Mouse (Mus musculus): Measurements from ENCODE around the gene Cited4.

Gene Cited4

DNA sequence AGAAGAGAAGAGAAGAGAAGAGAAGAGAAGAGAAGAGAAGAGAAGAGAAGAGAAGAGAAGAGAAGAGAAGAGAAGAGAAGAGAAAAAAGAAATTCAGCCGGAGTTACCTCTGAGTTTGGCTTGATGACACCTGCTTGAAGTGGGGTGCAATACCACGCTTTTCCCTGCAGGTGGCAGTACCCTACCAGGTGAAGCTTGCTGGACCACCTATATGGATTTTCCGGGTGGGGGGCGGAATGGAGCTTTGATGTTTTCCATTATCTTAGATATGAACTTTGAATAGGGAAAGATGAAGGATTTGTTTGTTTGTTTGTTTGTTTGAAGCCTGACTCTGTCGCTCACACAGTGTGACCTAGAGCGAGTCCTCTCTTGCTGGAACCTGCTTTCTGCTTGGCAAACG lies 14.6 kb downstream of the Cited4 start:
- DNase-seq = peak; percentile 37

DNA sequence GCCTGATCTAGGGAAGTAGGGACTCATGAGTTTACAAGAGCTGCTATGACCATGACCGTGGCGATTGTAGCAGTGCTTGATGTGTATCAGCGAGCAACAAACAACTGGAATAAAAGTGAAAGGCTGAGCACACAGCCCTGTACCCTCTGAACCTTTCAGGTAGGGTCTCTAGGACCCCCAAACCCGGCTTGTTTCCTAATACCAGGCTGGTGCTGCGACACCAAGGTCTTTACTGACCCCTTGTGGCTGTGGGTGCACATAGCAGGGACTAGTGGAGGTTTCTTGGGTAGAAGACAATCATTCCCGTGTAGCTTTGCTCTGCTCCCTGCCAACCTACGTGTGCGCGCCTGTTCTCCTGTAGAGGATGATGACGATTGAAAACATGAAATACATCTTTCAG lies 15.8 kb downstream of the Cited4 start:
- DNase-seq = peak; percentile 61

DNA sequence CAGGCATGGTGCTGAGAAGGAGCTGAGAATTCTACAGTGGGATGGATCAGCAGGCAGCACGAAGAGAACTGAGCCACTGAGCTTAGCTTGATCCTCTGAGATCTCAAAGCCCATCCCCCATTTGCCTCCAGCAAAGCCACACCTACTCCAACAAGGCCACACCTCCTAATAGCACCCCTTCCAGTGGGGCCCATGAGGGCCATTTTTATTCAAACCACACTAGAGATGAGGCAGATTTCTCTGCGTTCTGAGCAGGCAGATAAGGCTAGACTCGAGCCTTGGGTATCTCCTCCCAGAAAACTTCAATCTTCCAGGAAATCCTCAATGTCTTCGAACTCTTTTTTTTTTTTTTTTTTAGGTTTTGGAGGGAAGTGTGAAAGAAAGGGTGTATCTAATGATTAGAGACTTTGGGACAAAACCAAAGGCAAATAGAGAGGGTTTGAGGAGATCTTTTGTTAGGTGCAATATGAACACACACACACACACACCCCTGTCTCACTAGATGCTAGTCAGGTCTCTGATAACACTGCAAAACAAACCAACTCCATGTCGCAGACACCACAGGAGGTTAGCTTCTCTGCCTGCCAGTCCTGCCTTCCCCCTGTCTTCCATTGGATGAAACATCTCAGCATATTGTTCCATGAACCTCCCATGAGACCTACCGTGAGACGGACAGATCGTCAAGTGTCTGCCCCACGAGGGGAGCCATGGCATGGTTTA lies 17.1 kb downstream of the Cited4 start:
- DNase-seq = no peak

DNA sequence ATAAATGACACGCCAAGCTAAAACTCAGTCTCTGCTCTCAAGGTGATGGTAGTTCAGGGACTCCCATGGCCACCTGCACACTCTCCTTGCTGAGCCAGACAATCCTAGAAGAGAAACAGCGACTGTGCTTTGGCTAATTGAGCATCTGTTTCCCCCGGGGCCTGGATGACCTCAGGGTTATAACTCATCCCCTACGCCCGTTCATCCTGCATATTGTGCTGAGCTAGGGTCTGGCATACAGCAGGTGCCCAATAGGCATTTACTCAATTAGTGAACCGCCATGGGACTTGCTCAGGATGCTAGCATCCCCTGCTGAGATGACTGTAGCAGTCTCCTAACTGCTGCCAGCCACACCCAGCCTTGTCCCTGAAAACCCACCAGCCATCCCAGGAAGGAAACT lies 20.9 kb downstream of the Cited4 start:
- DNase-seq = no peak

DNA sequence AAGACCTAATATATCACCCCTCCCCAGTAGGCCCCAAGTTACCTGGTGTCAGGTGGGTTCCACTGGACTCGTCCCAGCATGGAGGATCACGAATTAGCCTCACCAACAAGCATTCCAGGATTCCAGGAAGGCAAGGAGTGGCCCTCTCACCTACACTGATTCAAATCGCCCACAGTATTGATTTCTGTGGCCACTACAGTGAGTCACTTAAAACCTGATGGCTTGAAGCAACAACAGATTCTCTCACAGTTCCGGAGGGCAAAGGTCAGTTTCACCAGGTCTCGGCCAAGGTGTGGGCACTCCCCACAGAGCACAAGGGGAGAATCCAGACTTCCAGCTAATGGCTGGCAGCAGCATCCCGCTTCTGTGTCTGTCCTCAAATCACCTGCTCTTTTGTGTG lies 22.9 kb downstream of the Cited4 start:
- DNase-seq = no peak

DNA sequence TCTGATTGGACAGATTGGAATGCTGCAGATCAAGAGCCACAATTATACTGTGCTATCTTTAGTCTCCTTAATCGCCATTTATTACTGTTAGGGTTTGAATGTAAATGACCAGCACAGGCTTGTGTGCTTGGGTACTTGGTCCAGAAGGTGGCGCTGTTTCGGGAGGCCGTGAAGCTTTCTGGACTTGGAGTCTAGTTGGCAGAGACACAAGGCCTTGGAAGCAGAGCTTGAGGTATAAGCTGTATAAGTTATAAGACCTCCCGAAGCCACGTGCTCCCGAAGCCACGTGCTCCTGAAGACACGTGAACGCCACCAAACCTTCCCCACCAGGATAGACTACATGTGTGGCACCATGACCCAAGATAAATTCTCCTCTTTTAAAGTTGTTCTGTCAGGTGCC lies 26.3 kb downstream of the Cited4 start:
- DNase-seq = peak; percentile 78

DNA sequence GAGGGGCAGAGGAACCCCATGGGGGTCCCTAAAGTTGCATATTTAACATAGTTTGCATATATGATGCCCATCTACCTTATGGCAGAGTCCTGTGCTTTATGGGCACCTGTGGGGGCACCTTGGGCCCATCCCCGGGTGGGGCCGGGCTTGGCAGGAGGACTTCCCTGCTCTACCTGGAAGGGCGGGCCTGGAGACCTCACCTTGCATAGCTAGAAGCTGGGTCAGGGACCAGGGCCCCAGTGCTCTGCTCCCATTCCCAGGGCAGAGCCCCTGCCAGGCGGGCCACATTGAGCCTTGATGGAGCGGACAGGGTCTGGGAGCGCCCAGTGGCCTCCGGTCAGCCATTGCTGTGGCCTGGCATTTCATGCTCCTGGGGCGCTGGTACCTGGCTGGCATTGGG lies 31.0 kb downstream of the Cited4 start:
- DNase-seq = no peak

DNA sequence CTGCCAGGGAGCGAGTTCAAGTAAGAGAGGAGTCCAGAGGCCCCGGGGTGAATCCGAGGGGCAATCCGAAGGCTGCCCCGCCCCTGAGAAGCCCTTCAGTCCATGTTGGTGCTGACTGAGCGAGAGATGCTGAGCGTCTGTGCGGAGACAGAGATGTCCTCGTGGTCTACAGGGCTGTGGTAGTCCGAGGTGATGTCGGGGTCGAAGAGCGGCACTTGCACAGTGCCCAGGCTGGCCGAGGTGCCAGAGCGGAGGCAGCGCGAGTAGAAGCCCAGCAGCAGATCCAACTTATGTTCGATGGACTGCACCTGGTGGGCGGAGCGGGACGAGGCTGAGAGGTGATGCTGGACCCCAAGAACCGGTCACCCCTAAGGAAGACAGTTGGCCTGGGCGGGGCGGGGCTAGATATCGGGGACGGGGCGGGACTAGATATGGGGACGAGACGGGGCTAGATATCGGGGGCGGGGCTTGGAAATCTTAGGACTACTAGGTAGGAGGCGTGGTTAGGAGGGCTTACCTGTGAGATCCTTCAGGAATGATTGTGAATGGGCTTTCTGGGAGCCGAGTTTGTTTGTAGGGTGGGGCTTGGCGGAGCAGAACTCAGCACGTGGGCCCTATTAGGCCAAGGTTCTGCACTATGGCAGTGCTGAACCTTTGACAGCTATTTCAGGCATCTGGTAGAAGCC lies 31.6 kb downstream of the Cited4 start:
- no peak for DNase-seq

DNA sequence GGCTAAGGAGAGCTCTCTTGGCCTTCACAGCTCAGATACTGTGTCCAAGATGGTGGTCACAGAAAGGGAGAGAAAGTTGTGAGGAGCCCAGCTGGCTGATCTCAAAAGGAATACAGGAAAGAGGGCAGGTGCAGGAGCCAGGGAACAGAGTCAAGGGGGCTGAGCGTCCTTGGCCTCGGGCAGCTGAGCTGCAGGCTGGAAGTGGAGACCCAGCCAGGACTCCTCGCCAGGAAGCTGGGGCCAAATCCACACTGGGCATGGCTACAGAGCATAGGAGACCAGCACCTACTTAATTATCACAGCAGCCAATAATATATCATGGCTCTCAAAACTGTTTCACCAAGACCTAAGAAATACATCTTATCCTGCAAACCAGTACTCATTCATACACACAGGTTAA lies 34.8 kb downstream of the Cited4 start:
- peak; percentile 53 for DNase-seq

DNA sequence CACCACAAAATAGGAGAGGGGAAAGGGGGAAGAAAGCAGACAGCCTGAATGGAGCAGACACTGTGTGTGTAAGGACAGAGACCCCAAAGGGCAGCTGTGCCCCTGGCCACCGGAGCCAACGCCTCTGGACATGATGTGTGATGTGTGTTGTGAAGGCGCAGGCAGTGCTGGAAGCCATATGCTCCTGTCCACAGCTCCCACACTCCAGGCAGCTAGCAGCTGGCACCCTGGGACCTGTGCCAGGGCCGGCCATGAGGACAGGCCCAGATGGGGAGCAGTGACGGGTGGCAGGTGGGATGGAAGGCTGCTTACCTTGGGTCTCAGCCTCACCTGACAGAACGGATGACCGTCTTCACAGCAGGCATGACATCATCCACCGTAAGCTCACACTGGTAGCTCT lies 35.7 kb downstream of the Cited4 start:
- no peak for DNase-seq

DNA sequence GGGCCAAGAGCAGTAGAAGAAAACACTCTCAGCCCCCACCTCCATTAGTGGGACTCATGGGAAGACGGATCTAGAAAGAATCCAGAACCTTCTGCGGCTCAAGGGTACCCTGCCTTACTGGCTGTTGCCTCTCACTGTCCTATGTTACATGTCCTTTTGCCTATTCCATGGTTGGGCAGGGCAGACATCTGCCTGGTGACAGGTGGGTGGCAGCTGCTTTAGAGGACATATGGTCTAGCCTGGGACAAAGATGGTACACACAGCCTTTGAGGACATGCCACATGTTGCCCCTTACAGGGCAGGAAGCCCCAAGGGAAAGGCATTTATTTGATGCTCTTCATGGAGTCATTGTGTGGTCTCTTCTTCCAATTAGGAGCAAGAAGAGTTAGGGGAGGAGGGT lies 36.1 kb downstream of the Cited4 start:
- no peak for DNase-seq

DNA sequence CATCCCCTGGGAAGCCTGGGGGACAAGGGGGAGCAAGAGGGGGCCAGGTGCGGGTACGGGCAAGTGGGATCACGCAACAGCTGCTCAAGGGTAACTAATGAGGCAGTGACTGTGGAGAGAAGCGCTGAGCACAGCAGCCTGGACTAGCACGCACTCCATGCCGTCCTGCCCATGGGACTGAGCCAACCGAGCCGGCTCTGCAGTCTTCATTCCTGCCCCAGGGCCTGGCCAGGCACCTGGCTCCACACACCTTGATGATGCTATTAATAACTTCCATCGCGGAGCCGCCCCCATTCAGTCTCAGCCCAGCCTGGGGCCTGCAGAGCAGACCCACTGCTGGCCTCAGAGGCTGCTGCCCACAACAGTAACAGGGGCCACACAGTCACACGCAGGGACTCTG lies 45.9 kb downstream of the Cited4 start:
- no peak for DNase-seq

DNA sequence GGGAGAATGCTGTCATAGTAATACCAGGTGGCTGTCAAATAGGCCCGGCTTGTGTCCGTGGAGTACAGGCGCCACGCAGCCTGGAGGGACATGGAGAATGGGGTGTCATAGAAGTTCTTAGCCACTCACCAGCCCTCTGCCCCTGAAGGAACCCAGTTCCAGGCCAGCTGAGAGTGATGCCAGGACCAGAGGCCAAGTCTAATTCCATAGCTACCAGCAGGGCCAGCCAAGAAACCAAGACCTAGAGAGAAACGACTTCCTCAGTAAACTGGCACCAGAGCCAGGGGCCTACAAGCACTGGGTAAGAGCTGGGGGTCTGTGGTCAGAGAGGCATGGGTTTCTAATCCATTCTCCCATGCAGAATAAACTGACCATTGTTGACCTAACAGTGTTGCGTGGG lies 46.6 kb downstream of the Cited4 start:
- no peak for DNase-seq

DNA sequence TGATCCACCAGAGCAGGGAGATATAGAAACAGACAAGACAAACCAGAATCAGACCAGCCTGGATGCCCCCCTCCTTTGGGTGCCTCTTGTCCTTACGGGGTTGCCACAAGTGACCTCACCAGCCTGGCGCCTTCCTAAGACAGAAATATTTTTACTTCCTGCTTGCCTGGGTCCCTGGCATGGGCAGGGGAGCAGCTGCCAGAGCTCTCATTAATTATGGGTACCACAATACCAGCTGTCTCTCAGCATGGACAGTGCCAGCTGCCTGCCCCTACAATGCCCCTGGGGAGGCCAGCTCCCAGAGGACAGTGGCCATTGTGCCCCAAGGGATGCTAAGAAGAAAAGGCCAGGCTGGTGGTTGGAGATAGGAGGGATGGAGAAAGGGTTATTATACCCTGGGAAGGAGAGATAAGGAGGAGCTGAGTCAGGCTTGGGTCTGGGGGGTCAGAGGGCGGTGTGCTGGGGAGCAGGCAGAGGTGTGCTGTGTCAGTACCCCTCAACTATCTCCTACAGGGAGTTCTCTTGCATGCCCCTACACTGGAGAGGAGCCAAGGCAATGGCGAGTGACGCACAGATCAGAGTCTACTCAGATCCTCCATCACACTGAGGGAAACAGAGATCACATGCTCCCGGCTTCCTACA lies 47.6 kb downstream of the Cited4 start:
- no peak for DNase-seq

DNA sequence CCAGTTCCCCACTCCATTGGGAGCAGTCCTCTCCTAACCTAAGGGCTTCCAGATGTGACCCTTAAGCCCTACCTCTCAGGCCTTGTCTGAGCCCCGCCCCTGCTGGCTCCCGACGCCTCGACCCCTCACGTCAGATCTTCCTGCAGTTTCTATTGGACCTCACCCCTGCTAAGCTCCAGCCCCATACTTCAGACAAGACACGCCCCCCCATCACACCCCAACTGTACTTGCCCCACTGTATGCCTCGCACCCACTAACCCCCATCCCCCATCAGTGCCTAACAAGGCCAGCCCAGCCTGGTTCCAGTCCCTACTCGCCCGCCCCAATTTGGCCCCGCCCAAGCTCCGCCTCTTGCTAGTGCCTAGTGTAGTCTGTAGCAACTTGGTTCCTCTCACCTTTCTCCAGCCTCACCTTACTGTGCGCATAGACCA lies 49.8 kb downstream of the Cited4 start:
- peak; percentile 84 for DNase-seq

DNA sequence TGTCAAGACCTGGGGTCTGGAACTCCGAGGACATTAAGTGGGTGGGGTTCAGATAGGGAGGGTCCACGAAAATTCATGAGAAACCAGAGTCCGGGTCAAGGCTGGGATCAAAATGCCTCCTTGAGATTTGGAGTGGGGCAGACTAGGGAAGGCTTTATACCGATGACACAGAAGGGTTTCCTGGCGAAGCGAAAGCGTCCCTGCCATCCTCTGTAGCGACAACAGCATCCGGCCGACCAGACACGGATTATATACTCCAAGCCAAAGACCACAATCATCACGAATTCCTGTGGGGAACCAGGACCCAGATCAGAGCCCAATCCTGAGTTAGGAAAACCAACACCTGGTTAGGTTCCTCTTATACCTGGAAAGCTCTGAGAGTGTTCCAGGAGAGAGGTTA lies 50.4 kb downstream of the Cited4 start:
- no peak for DNase-seq

Data from lung, postnatal 10 days (tissue).